Mouse (Mus musculus): ENCODE data around the gene Gm10197. TPM values are rescaled to one million over a fixed set of nuclear protein-coding genes. Genes with fewer than 3 reads are reported as not detected.
"Not testable (repeated sequence)": the region's sequence is repeated elsewhere in the genome, so short reads cannot be mapped to it uniquely, and the experiment has no call there.

Gm10197 gene
- polyA plus RNA-seq, 1 experiment from 2014 or later, result not detected

DNA sequence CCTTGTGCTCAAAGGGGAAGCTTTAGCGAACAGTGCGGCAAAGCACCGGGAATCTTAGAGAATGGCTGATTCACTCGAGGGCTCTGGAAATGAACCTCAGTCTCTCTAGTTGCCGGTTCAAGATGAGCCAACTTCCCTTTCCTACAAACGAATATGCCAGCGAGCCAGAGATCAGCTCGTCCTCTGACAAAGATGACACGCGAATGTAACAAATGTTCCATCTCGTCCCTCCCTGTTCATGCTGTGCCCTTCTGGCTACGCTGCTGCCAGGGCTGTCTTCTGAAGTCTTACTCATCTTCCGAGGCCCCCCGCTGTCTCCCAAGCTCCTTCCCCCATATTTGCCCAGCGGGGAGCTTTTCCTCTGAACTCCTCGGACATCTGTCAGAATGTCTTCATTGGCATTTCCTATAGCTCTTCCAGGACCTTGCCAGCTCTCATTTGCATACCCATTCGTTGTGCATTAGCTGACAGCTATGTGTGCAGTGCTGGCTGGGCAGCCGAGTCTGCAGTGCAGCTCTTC is 33.3 kb upstream of the Gm10197 start:
- H3K9me3 ChIP-seq, result no peaks in the 10 kb centered on the region
- no peak overlapping the region for H3K4me3 ChIP-seq (replicated peaks)
- H3K4me2 ChIP-seq, result no peak overlapping the region
- H3K9ac ChIP-seq (replicated peaks), result no peak overlapping the region
- 83% methylated on average over 18 of the region's 18 CpGs for WGBS
- no peak overlapping the region for H3K27ac ChIP-seq
- no peak for ATAC-seq (ENCODE audit: insufficient number of reproducible peaks, insufficient read depth, low FRiP score, low TSS enrichment, low read depth)
- no peaks in the 10 kb centered on the region for H3K27me3 ChIP-seq
- 0 out of 2 replicates have a peak, but pooled peaks cover 2% of the 10 kb centered on the region for H3K4me1 ChIP-seq (replicated peaks)
- H3K36me3 ChIP-seq, result no peaks in the 10 kb centered on the region

DNA sequence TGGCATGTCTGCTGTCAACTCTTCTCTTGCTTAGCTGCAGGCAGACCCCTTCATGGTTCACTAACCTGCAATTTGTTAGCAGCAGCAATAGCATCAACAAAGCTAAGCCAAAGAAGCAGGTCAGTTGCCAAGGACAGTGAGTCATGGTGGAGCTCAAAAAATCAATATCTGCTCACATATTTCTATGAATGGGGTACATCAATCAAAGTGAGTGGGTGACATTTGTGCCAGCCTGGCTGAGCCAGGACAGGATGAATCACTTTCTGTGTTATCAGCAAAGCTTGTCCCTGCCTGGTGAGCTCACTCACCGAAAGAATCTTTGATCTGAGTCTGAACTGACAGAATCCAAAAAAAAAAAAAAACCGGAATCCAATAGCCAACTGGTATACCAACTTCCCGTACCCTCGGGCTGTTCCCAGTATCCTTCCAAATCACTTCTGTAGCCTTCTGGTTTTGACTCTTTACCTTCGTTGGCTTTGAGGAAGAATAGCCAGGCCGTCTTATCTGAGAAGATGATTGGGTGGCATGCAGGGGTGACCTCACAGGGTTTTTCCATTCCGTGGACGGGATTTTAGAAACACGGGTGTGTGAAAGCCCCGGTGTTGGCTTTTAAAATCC is 32.8 kb upstream of the Gm10197 start:
- Histone ChIP-seq H3K4me1 (replicated peaks) (no peaks in the 10 kb centered on the region), H3K27me3 (no peaks in the 10 kb centered on the region), H3K4me3 (replicated peaks) (no peak overlapping the region), H3K27ac (no peak overlapping the region), H3K9me3 (no peaks in the 10 kb centered on the region), H3K36me3 (no peaks in the 10 kb centered on the region), H3K4me2 (no peak overlapping the region), H3K9ac (replicated peaks) (no peak overlapping the region)
- WGBS, result 93% methylated on average over 10 of the region's 10 CpGs
- ATAC-seq (ENCODE audit: insufficient number of reproducible peaks, insufficient read depth, low FRiP score, low TSS enrichment, low read depth), result no peak

DNA sequence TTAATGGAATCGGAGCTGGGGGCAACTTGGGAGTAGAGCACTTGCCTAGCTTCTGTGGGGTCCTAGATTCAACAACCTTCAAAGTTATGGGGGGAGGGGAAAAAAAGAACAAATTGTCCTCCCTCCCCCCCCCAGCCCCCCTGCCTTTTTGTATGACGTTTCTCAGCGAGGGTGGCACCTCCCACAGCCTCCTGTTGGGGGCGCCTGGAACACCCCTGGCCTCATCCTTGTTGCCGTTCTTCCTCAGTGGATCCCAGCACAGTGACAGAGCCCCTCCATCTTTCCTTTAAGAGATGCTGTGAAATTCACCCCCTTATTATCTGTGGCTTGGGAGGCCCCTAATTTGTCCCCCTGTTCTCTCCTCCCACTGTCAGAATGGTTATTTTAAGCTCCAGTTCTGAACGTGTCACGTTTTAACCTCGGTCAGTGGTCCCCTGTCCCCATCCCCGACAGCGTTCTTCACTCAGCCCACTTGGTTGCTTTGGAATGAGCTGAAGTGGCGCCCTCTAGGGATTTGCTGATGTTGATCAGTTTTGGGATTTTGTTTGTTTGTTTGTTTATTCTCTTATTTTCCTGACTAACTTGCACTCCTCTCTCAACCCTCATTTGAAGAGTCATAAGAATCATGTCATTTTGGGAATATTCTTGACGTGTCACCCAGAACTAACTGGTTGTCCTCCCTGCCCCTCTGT is 31.3 kb upstream of the Gm10197 start:
- Histone ChIP-seq H3K4me1 (replicated peaks) (no peaks in the 10 kb centered on the region), H3K36me3 (no peaks in the 10 kb centered on the region), H3K4me2 (no peak overlapping the region), H3K4me3 (replicated peaks) (no peak overlapping the region), H3K27me3 (no peaks in the 10 kb centered on the region), H3K9ac (replicated peaks) (no peak overlapping the region), H3K27ac (no peak overlapping the region), H3K9me3 (no peaks in the 10 kb centered on the region)
- 42% methylated on average over 12 of the region's 12 CpGs for WGBS
- no peak for ATAC-seq (ENCODE audit: insufficient number of reproducible peaks, insufficient read depth, low FRiP score, low TSS enrichment, low read depth)

GRCm38 (mm10) chr19:53400332-53401110 is 29.0 kb upstream of the Gm10197 start:
- H3K27ac ChIP-seq, result no peak overlapping the region
- WGBS, result 84% methylated on average over 16 of the region's 16 CpGs
- no peaks in the 10 kb centered on the region for H3K9me3 ChIP-seq
- no peaks in the 10 kb centered on the region for H3K36me3 ChIP-seq
- H3K4me3 ChIP-seq (replicated peaks), result no peak overlapping the region
- no peaks in the 10 kb centered on the region for H3K4me1 ChIP-seq (replicated peaks)
- H3K27me3 ChIP-seq, result no peaks in the 10 kb centered on the region
- no peak for ATAC-seq (ENCODE audit: insufficient number of reproducible peaks, insufficient read depth, low FRiP score, low TSS enrichment, low read depth)
- no peak overlapping the region for H3K4me2 ChIP-seq
- H3K9ac ChIP-seq (replicated peaks), result no peak overlapping the region

- no peak for ATAC-seq (ENCODE audit: insufficient number of reproducible peaks, insufficient read depth, low FRiP score, low TSS enrichment, low read depth)
- no peak overlapping the region for H3K4me3 ChIP-seq (replicated peaks)
- H3K9me3 ChIP-seq, result no peaks in the 10 kb centered on the region
These were observed 27.6 kb upstream of the Gm10197 start for GRCm38 (mm10) chr19:53399213-53399612.

GRCm38 (mm10) chr19:53397451-53398233 is 26.1 kb upstream of the Gm10197 start:
- no peaks in the 10 kb centered on the region for H3K36me3 ChIP-seq
- H3K4me2 ChIP-seq, result no peak overlapping the region
- no peak overlapping the region for H3K27ac ChIP-seq
- ATAC-seq (ENCODE audit: insufficient number of reproducible peaks, insufficient read depth, low FRiP score, low TSS enrichment, low read depth), result no peak
- H3K9ac ChIP-seq (replicated peaks), result no peak overlapping the region
- no peaks in the 10 kb centered on the region for H3K4me1 ChIP-seq (replicated peaks)
- H3K27me3 ChIP-seq, result no peaks in the 10 kb centered on the region
- no peaks in the 10 kb centered on the region for H3K9me3 ChIP-seq
- H3K4me3 ChIP-seq (replicated peaks), result no peak overlapping the region
- WGBS, result 83% methylated on average over 12 of the region's 12 CpGs

More at GRCm38 (mm10) chr19:53399213-53399612, 27.6 kb upstream of the Gm10197 start:
- no peaks in the 10 kb centered on the region for H3K4me1 ChIP-seq (replicated peaks)
- no peak overlapping the region for H3K9ac ChIP-seq (replicated peaks)
- WGBS, result 89% methylated on average over 4 of the region's 4 CpGs
- no peak overlapping the region for H3K4me2 ChIP-seq
- no peaks in the 10 kb centered on the region for H3K27me3 ChIP-seq
- H3K36me3 ChIP-seq, result no peaks in the 10 kb centered on the region
- H3K27ac ChIP-seq, result no peak overlapping the region

DNA sequence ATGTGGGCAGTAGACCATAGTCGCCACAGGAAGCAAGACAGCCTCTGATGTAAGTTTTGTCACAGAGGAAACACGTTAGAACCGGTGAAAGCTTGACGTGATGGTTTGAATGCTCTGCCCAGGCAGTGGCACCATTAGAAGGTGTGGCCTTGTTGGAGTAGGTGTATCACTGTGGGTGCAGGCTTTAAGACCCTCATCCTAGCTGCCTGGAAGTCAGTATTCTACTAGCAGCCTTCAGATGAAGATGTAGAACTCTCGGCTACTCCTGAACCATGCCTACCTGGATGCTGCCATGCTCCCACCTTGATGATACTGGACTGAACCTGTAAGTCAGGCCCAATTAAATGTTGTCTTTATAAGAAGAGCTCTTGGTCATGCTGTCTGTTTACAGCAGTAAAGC is 24.2 kb upstream of the Gm10197 start:
- H3K4me1 ChIP-seq (replicated peaks); H3K27me3 ChIP-seq; H3K9ac ChIP-seq (replicated peaks); H3K9me3 ChIP-seq; H3K4me2 ChIP-seq; ATAC-seq (ENCODE audit: insufficient number of reproducible peaks, insufficient read depth, low FRiP score, low TSS enrichment, low read depth); H3K36me3 ChIP-seq; H3K4me3 ChIP-seq (replicated peaks); H3K27ac ChIP-seq: not testable (repeated sequence)
- 55% methylated on average over 5 of the region's 5 CpGs for WGBS

DNA sequence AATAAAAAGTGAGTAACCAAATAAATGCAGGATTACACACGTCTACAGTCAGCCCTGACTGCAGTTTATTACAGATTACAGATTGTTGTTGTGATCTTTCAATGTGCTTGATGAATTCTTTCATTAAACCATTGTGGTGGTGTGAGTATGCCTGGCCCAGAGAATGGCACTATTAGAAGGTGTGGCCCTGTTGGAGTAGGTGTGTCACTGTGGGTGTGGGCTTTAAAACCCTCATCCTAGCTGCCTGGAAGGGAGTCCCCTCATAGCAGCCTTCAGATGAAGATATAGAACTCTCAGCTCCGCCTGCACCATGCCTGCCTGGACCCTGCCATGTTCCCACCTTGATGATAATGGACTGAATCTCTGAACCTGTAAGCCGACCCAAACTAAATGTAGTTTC is 23.4 kb upstream of the Gm10197 start:
- not testable (repeated sequence) for H3K36me3 ChIP-seq; H3K4me2 ChIP-seq; H3K9me3 ChIP-seq; H3K9ac ChIP-seq (replicated peaks); H3K4me1 ChIP-seq (replicated peaks); H3K4me3 ChIP-seq (replicated peaks); H3K27ac ChIP-seq; H3K27me3 ChIP-seq; ATAC-seq (ENCODE audit: insufficient number of reproducible peaks, insufficient read depth, low FRiP score, low TSS enrichment, low read depth)
- 68% methylated on average over 3 of the region's 3 CpGs for WGBS

- Histone ChIP-seq H3K9ac (replicated peaks) (no peak overlapping the region), H3K36me3 (no peaks in the 10 kb centered on the region), H3K4me3 (replicated peaks) (no peak overlapping the region), H3K9me3 (no peaks in the 10 kb centered on the region), H3K27ac (no peak overlapping the region), H3K4me1 (replicated peaks) (peaks cover 7% of the 10 kb centered on the region), H3K4me2 (no peak overlapping the region), H3K27me3 (no peaks in the 10 kb centered on the region)
- ATAC-seq (ENCODE audit: insufficient number of reproducible peaks, insufficient read depth, low FRiP score, low TSS enrichment, low read depth), result no peak
- WGBS, result 14% methylated on average over 7 of the region's 7 CpGs
These were observed 23.0 kb upstream of the Gm10197 start for GRCm38 (mm10) chr19:53394552-53394951.

GRCm38 (mm10) chr19:53393646-53394045 is 22.1 kb upstream of the Gm10197 start:
- Histone ChIP-seq H3K4me1 (replicated peaks) (peaks cover 11% of the 10 kb centered on the region), H3K27ac (no peak overlapping the region), H3K27me3 (no peaks in the 10 kb centered on the region), H3K4me3 (replicated peaks) (no peak overlapping the region), H3K36me3 (peaks cover 4% of the 10 kb centered on the region), H3K9ac (replicated peaks) (no peak overlapping the region), H3K9me3 (no peaks in the 10 kb centered on the region), H3K4me2 (no peak overlapping the region)
- ATAC-seq (ENCODE audit: insufficient number of reproducible peaks, insufficient read depth, low FRiP score, low TSS enrichment, low read depth), result no peak
